ENCODE assay signal across 8 mouse cellular contexts in the genomic region with DNA sequence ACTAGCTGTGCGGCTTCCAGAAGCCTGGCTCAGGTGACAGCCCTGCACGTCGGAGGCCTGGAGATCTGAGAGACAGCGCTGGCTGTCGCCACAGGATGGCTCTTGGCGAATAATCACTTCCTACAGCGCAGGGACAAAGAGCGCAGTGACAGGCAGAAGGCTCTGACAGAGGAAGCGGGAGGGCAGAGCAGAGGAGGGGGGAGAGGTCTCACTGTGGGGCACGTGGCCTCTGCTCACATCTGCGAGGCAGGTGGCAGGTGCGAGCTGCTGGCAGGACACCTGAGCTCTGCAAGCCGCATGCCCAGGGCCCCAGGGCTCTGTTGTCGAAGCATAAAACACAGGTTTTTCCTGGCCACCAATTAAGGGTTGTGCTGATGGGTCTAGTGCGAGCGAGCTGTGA.
DNase-seq lines count a peak whose midpoint lies in the region; ATAC-seq and TF ChIP-seq lines count a peak whose summit lies in the region.

No protein-coding gene starts in this region.

- no peaks in the 10 kb centered on the region for H3K36me3 ChIP-seq in forebrain, embryonic 12.5 days (replicated peaks)

- H3K27ac ChIP-seq in layer of hippocampus, adult 2 months = peak overlapping the region; percentile 88
- peak overlapping the region; percentile 87 for H3K27ac ChIP-seq in forebrain, embryonic 12.5 days

- TF ChIP-seq CTCF in layer of hippocampus, adult 2 months (conservative IDR thresholded peaks at IDR 0.05) = 0 out of 2 replicates have a peak, but pooled peaks have one; percentile 7

- WGBS in forebrain, embryonic 12.5 days = 3% methylated on average over 16 of the region's 16 CpGs

- H3K9me3 ChIP-seq in forebrain, embryonic 12.5 days = no peaks in the 10 kb centered on the region

- H3K9ac ChIP-seq in forebrain, embryonic 12.5 days = no peak overlapping the region

- H3K4me2 ChIP-seq in forebrain, embryonic 12.5 days = peak overlapping the region; percentile 19; the same call in 1 of the 2 replicates

- peaks cover 86% of the 10 kb centered on the region for H3K4me1 ChIP-seq in forebrain, embryonic 12.5 days

- no peak overlapping the region for H3K4me3 ChIP-seq in layer of hippocampus, adult 2 months
- H3K4me3 ChIP-seq in forebrain, embryonic 12.5 days (replicated peaks) = no peak overlapping the region

- peaks cover 81% of the 10 kb centered on the region for H3K27me3 ChIP-seq in forebrain, embryonic 12.5 days

- peak; percentile 45 for ATAC-seq in forebrain, embryonic 12.5 days (ENCODE audit: low FRiP score)
- ATAC-seq in megakaryocyte, adult 5-6 weeks (ENCODE audit: poor library complexity, severe bottlenecking) = peak; percentile 30

- no peak for DNase-seq in layer of hippocampus, adult 2 months (ENCODE audit: low spot score in 2 of 2)
- DNase-seq in layer of hippocampus, postnatal 25 days (ENCODE audit: extremely low spot score in 1 of 2, low spot score in 1 of 2) = no peak
- peak; percentile 91 for DNase-seq in thymus, postnatal 14 days
- no peak for DNase-seq in left cerebral cortex, adult 8-10 months (ENCODE audit: low spot score in 2 of 2)
- DNase-seq in adrenal gland, adult 8-10 months = no peak
- no peak for DNase-seq in adrenal gland, postnatal 25 days
